Mouse (Mus musculus): ENCODE data around the gene Ppp1r13b. TPM values are rescaled to one million over a fixed set of nuclear protein-coding genes. Genes with fewer than 3 reads are reported as not detected.
A peak's percentile ranks its signal among the peaks of the same experiment; 100 is the strongest.

The Ppp1r13b gene
- polyA plus RNA-seq, 1 experiment from 2014 or later = 11.5 TPM

DNA sequence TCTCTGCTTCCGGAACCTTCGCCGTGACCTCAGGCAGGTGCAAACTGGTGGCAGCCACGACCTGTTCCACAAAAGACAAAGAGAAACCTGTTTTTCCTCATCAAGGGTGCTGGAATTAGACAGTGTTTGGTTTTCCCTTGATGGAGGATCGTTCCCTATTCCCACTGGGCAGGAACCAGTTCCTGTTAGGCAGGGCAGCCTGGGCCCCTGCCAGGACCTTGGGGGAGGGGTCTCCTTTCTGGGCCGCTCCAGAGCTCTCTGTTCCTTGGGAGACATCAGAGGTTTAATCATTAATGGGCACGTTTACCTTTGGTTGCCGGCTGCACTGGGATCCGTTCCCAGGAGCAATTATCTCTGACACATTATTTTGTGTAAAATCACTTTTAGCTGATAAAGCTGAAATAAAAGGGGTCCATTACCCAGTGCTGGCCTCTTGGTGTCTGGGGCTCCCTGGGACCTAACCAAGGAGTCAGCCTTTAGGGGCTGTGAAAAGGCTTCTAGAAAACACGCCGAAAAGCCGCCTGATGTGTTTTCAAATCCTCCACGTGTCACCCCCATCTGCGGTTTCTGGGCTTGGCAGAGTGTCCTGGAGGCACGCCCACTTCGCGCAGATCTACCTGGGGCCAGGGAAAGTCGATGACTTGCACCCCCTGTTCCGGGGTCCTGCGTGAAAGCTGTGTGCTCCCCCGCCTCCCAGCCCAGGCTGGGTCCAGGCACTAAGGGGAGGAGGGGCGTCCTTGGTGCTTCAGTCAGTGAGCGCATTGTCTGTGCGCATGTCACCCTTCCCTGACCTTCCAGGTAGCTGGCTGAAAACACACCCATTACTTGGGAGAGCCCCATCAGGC, 29.0 kb upstream of the Ppp1r13b start:
- no peaks in the 10 kb centered on the region for H3K9me3 ChIP-seq
- peaks cover 49% of the 10 kb centered on the region for H3K4me1 ChIP-seq (replicated peaks)
- no peak overlapping the region for H3K4me2 ChIP-seq
- H3K27me3 ChIP-seq = no peaks in the 10 kb centered on the region
- no peak overlapping the region for H3K4me3 ChIP-seq (replicated peaks)
- peak overlapping the region; percentile 93 for H3K27ac ChIP-seq
- no peaks in the 10 kb centered on the region for H3K36me3 ChIP-seq
- no peak overlapping the region for H3K9ac ChIP-seq (replicated peaks)
- no peak for ATAC-seq (ENCODE audit: insufficient number of reproducible peaks, insufficient read depth, low FRiP score, low TSS enrichment, low read depth)
- WGBS = 46% methylated on average over 24 of the region's 24 CpGs

DNA sequence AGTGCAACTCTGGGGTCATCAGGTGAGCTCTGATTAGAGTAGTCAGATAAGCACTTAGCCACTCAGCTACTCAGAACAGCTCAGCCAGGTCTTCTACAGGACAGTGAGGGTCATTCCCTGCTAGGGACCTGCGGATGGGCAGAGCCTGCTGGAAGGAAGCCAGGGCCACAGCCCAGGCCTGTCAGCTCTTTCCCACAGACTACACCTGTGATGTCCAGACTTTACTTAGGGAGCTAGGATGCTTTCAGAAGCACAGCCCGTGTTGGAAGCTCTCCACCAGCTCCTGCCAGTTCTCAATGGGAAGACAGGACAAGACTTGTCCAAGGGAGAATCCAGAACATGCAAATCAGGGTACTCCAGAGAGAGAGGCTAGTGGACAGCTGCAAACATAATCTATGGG, 26.1 kb upstream of the Ppp1r13b start:
- Histone ChIP-seq H3K4me2 (no peak overlapping the region), H3K36me3 (no peaks in the 10 kb centered on the region), H3K9me3 (no peaks in the 10 kb centered on the region), H3K9ac (replicated peaks) (no peak overlapping the region), H3K27ac (no peak overlapping the region), H3K4me1 (replicated peaks) (peaks cover 50% of the 10 kb centered on the region), H3K27me3 (no peaks in the 10 kb centered on the region), H3K4me3 (replicated peaks) (no peak overlapping the region)
- no peak for ATAC-seq (ENCODE audit: insufficient number of reproducible peaks, insufficient read depth, low FRiP score, low TSS enrichment, low read depth)
- 77% methylated on average over 2 of the region's 2 CpGs for WGBS

DNA sequence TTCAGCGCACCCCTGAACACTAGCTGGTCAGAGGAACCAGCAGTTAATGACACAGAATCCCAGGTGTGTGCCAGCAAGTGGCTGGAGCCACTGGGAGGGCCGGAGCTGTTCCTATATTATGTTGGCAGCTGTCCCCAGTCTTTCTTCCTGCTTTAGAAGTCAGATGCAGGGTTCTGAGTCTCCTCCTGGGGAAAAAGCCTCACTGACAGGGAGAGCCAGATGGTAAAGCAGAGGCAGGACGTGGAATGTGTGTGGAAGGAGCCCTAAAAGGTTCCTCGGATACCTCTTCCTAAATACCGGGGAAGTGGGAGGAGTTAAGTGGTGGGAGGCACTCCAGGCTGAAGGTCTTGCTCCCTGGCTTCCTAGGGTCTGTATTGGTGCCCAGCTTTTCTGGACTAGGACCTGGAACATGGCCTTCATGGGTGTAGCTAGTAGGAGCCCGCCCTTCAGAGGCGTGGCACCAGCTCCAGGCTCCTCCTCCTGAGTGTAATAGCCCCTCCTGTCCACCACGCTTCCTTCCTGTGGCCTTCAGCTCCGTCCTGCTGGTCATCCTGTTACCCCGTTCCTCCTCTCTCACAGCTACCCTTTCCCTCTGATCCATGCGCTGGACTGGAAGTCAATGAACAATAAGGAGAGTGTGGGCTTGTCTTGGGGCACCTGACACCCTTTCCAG, 25.3 kb upstream of the Ppp1r13b start:
- 48% methylated on average over 11 of the region's 11 CpGs for WGBS

DNA sequence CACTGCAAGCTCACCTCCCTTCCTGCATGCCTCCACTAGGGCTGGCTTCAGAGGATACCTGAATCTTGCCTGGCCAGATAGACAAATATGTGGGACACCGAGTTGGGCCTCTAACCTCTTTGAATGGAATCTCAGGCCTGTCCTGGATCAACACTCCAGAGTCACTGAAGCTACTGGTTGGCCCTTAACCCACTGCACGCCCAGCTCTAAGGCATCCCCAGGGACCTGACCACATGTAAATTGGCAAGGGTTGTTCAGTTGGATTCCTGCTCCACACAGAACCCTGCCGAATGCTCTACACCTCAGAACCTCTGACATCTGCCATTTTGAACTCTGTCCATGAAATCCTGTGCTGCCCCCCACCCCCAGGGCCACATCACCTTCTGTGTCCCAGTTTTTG, 24.6 kb upstream of the Ppp1r13b start:
- Histone ChIP-seq H3K36me3 (no peaks in the 10 kb centered on the region), H3K4me1 (replicated peaks) (peaks cover 36% of the 10 kb centered on the region), H3K4me2 (no peak overlapping the region), H3K9ac (replicated peaks) (no peak overlapping the region), H3K27me3 (no peaks in the 10 kb centered on the region), H3K4me3 (replicated peaks) (no peak overlapping the region), H3K27ac (0 out of 2 replicates have a peak overlapping the region, but pooled peaks have one; percentile 18), H3K9me3 (no peaks in the 10 kb centered on the region)
- ATAC-seq (ENCODE audit: insufficient number of reproducible peaks, insufficient read depth, low FRiP score, low TSS enrichment, low read depth) = no peak
- WGBS = 69% methylated on average over 3 of the region's 3 CpGs

More for the DNA sequence above, 25.3 kb upstream of the Ppp1r13b start:
- Histone ChIP-seq H3K4me1 (replicated peaks) (peaks cover 42% of the 10 kb centered on the region), H3K27me3 (no peaks in the 10 kb centered on the region), H3K4me2 (no peak overlapping the region), H3K9me3 (no peaks in the 10 kb centered on the region), H3K4me3 (replicated peaks) (no peak overlapping the region), H3K36me3 (no peaks in the 10 kb centered on the region), H3K27ac (peak overlapping the region; percentile 18; the same call in 1 of the 2 replicates), H3K9ac (replicated peaks) (no peak overlapping the region)
- no peak for ATAC-seq (ENCODE audit: insufficient number of reproducible peaks, insufficient read depth, low FRiP score, low TSS enrichment, low read depth)

DNA sequence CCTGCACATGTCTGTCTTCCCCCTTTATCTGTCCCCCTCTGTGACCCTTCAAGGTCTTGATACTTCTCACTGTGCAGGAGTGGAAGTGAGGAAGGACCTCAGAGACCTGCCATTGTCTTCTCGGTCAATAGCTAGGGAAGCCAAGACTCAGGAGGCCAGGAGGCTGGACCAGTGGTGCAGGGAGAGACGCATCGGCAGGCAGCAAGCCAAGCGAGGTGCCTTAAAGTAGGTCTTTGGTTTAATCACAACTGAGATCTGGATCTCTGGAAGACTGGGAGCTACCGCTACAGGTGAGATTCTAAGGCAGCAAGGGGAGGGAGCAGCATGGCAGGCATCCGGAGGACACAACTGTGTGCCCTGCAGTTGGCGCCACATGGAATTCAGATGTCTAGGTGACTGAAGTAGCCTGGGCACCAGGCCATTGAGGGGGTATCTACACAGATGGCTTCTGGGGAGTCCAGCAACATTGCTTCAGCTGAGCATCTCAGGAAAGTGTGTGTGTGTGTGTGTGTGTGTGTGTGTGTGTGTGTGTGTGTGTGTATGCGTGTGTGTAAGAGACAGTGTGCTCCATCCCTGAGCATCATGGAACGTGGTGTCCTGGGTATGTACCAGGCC, 23.6 kb upstream of the Ppp1r13b start:
- WGBS = 92% methylated on average over 8 of the region's 9 CpGs
- H3K27ac ChIP-seq = no peak overlapping the region
- no peak overlapping the region for H3K9ac ChIP-seq (replicated peaks)

DNA sequence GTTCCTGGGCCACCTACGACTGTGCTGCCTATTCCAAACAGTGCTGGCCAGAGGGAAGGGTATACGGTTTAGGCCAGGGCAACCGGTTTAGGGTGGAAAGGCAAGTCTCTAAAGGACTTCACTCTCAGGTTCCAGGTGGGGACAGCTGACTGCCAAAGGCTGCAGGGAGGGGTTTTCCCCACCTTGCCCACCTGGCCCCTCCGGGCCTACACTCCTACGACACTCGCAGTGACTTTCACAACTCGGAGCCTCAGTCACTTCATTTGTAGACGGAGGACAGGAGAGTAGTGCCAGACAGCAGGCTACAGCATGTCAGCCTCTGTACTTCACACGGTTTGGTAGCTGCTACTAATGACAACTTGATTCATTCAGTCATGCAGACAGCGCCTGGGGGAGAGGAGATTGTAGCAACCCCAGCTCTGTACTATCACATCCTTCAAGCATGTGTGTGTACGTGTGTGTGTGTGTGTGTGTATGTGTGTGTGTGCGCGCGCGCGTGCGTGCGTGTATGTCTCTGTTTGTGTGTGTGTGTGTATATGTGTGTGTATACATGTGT, 20.6 kb upstream of the Ppp1r13b start:
- 80% methylated on average over 18 of the region's 18 CpGs for WGBS
- Histone ChIP-seq H3K27ac (peak overlapping the region; percentile 31), H3K4me1 (replicated peaks) (peaks cover 26% of the 10 kb centered on the region), H3K9me3 (no peaks in the 10 kb centered on the region), H3K27me3 (no peaks in the 10 kb centered on the region), H3K4me3 (replicated peaks) (no peak overlapping the region), H3K4me2 (no peak overlapping the region), H3K9ac (replicated peaks) (no peak overlapping the region), H3K36me3 (no peaks in the 10 kb centered on the region)
- no peak for ATAC-seq (ENCODE audit: insufficient number of reproducible peaks, insufficient read depth, low FRiP score, low TSS enrichment, low read depth)

More for the DNA sequence above, 23.6 kb upstream of the Ppp1r13b start:
- no peaks in the 10 kb centered on the region for H3K9me3 ChIP-seq
- no peaks in the 10 kb centered on the region for H3K27me3 ChIP-seq
- no peak overlapping the region for H3K4me3 ChIP-seq (replicated peaks)
- ATAC-seq (ENCODE audit: insufficient number of reproducible peaks, insufficient read depth, low FRiP score, low TSS enrichment, low read depth) = no peak
- no peaks in the 10 kb centered on the region for H3K36me3 ChIP-seq
- peaks cover 30% of the 10 kb centered on the region for H3K4me1 ChIP-seq (replicated peaks)
- H3K4me2 ChIP-seq = no peak overlapping the region

DNA sequence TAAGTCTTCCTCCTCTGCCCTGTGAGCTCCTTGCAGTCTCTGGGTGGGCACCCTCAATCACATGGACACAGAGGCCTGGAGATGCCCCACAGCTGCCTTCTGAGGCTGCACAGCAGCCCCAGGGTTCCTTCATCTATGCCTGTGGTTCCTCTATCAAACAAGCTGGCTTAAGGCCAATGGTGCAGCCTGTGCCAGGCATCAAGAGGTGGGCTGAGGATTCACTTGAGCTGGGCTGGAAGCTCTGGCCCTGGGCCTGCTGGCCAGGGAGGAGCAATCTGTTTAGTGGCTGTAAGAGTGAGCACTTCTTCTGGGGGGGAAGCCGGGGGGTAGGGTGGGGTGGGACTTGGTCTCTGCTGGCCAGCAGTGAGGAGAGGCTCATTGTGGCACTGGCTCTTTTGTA, 19.4 kb upstream of the Ppp1r13b start:
- Histone ChIP-seq H3K27ac (no peak overlapping the region), H3K9ac (replicated peaks) (no peak overlapping the region), H3K9me3 (no peaks in the 10 kb centered on the region), H3K4me1 (replicated peaks) (peaks cover 19% of the 10 kb centered on the region), H3K27me3 (no peaks in the 10 kb centered on the region), H3K36me3 (no peaks in the 10 kb centered on the region), H3K4me2 (no peak overlapping the region), H3K4me3 (replicated peaks) (no peak overlapping the region)
- 57% methylated on average over 1 of the region's 1 CpGs for WGBS
- ATAC-seq (ENCODE audit: insufficient number of reproducible peaks, insufficient read depth, low FRiP score, low TSS enrichment, low read depth) = no peak

DNA sequence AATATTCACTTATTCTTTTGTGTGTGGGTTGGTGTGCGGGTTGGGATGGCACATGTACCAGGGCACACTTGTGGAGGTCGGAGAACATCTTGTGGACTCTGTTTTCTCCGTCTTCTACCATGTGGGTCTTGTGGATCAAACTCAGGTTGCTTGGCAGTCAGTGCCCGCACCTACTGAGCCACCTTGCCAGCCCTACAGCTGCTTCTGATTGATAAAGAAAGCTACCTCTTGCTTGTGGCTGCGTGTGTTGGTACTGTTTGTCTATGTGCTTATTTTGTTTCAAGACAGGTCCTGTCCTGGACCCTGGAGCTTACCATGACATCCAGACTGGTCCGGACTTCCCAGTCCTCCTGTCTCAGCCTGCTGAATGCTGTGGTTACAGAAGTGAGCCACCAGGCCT, 15.2 kb upstream of the Ppp1r13b start:
- no peak for ATAC-seq (ENCODE audit: insufficient number of reproducible peaks, insufficient read depth, low FRiP score, low TSS enrichment, low read depth)
- Histone ChIP-seq H3K36me3 (no peaks in the 10 kb centered on the region), H3K4me1 (replicated peaks) (peaks cover 11% of the 10 kb centered on the region; the same call in 1 of the 2 replicates), H3K4me2 (no peak overlapping the region), H3K4me3 (replicated peaks) (no peak overlapping the region), H3K9me3 (no peaks in the 10 kb centered on the region), H3K27me3 (no peaks in the 10 kb centered on the region), H3K9ac (replicated peaks) (no peak overlapping the region), H3K27ac (peak overlapping the region; percentile 64)
- 83% methylated on average over 6 of the region's 6 CpGs for WGBS

DNA sequence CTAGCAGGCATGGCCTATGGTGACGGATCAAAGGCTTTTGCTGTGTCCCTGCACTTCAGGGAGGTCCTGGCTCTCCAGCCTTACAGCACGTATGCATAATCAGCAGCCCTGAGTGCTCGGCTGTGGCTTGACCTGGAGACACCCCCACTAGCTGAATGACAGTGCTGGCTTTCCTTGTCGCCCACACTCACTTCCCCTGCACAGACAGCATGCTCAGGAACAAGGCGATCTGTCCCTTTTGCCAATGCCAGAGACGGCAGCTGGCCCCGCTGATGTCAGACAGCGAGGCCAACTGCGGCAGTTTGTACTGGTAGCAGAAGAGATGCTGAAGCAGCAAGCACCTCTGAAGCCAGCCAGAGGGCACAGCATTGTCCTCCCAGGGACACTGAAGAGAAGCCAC, 12.1 kb upstream of the Ppp1r13b start:
- H3K36me3 ChIP-seq = no peaks in the 10 kb centered on the region
- H3K4me3 ChIP-seq (replicated peaks) = no peak overlapping the region
- ATAC-seq (ENCODE audit: insufficient number of reproducible peaks, insufficient read depth, low FRiP score, low TSS enrichment, low read depth) = no peak
- 0 out of 2 replicates have a peak overlapping the region, but pooled peaks have one; percentile 7 for H3K27ac ChIP-seq
- WGBS = 41% methylated on average over 9 of the region's 9 CpGs
- peaks cover 17% of the 10 kb centered on the region for H3K4me1 ChIP-seq (replicated peaks)
- no peaks in the 10 kb centered on the region for H3K9me3 ChIP-seq
- H3K9ac ChIP-seq (replicated peaks) = 0 out of 2 replicates have a peak overlapping the region, but pooled peaks have one; percentile 23
- H3K27me3 ChIP-seq = no peaks in the 10 kb centered on the region
- H3K4me2 ChIP-seq = no peak overlapping the region

DNA sequence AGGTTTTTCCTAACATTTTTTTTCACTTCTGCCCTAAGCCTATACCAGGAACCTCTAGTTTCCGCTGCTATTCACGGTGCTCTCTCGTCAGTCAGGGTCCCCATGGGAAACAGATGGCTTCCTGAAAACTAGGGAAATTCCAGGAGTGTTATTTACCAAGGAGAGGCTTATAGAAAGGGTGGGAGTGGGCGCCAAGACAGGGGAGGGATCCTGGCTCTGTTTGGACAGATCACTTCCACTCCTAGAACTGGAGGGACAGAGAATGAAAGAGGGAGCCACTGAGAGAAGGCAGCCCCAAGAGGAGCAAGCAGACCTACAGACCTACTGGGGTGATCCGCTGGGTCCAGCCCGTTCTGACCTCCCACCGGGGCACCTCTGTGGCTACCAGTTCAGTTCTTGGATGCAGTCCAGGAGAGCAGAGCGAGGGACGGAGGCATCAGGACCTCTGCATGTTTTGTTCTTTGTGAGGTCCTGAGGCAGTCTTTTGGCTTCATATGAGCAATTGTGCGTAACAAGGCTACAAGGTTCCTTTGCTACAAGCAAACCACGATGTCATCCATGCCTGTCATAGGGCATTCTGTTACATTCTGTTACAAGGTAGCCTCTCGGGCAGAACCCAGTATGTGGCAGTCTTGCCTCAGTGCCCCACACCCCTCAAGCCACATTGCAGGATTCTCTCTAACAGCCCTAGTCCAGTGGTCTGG, 8.8 kb upstream of the Ppp1r13b start:
- Histone ChIP-seq H3K27ac (peak overlapping the region; percentile 53), H3K4me3 (replicated peaks) (no peak overlapping the region), H3K9ac (replicated peaks) (no peak overlapping the region), H3K36me3 (no peaks in the 10 kb centered on the region), H3K4me2 (0 out of 2 replicates have a peak overlapping the region, but pooled peaks have one; percentile 11), H3K9me3 (no peaks in the 10 kb centered on the region), H3K4me1 (replicated peaks) (peaks cover 13% of the 10 kb centered on the region), H3K27me3 (no peaks in the 10 kb centered on the region)
- ATAC-seq (ENCODE audit: insufficient number of reproducible peaks, insufficient read depth, low FRiP score, low TSS enrichment, low read depth) = no peak
- 63% methylated on average over 12 of the region's 12 CpGs for WGBS
